Mouse (Mus musculus): ENCODE measurements around the gene Bnip3. TPM values are rescaled to one million over a fixed set of nuclear protein-coding genes. Genes with fewer than 3 reads are reported as not detected.

Gene Bnip3
- polyA plus RNA-seq, 1 experiment = 4.1 TPM

DNA sequence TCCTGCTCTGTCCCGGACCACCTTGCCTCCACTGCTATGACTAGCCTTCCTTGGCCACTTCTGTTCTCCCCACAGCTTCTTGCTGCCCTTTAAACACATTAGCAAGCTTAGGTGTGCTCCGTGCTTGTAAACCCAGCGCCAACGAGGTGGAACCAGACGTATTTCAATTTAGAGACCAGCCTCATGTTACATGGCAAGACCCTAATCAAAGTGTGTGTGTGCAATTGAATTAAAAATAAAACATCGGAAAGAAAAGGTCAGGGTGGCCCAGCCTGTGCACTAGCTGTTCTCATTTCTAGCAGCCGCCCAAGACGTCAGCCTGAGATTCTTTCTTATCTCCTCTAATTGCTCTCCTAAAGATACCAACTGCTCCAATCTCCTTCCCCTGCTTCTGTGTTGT, 64.2 kb downstream of the Bnip3 start:
- TF ChIP-seq CTCF (IDR thresholded peaks at IDR 0.05; ENCODE audit: extremely low read depth, insufficient read length, insufficient replicate concordance, low read depth, low read length) (no peak), POLR2A (IDR thresholded peaks at IDR 0.05; ENCODE audit: low read depth, low read length) (no peak)
- Histone ChIP-seq H3K4me3 (ENCODE audit: low read depth, low read length) (0 out of 2 replicates have a peak overlapping the region, but pooled peaks have one; percentile 3), H3K4me1 (ENCODE audit: control insufficient read depth, insufficient read depth, insufficient read length, low read length) (peaks cover 11% of the 10 kb centered on the region), H3K27me3 (ENCODE audit: control insufficient read depth, insufficient read depth, low read length) (no peaks in the 10 kb centered on the region), H3K27ac (ENCODE audit: insufficient read depth, low read depth, low read length) (peak overlapping the region; percentile 89), H3K36me3 (ENCODE audit: control insufficient read depth, insufficient read depth, low read length) (no peaks in the 10 kb centered on the region)
- WGBS = 18% methylated on average over 8 of the region's 8 CpGs

DNA sequence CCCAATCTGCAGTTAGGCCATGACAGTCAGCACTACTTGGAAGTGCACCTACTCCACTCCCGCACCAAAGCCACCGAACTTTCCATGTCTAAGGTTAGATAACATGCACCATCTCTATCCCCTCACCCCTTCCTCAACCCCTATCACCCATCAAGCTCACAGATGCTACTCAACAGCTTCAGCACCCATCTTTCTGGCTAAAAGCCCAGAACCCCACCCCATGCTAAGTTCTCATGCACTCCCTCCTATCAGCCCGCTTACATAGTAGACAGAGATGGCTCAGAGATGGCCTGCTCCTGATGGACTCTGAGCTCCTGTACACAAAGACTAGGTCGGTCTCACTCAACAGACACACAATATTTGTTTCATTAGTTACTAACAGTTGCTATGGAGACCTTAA, 65.9 kb downstream of the Bnip3 start:
- 82% methylated on average over 4 of the region's 4 CpGs for WGBS
- TF ChIP-seq CTCF (IDR thresholded peaks at IDR 0.05; ENCODE audit: extremely low read depth, insufficient read length, insufficient replicate concordance, low read depth, low read length) (no peak), POLR2A (IDR thresholded peaks at IDR 0.05; ENCODE audit: low read depth, low read length) (no peak)
- H3K4me3 ChIP-seq (ENCODE audit: low read depth, low read length) = no peak overlapping the region

DNA sequence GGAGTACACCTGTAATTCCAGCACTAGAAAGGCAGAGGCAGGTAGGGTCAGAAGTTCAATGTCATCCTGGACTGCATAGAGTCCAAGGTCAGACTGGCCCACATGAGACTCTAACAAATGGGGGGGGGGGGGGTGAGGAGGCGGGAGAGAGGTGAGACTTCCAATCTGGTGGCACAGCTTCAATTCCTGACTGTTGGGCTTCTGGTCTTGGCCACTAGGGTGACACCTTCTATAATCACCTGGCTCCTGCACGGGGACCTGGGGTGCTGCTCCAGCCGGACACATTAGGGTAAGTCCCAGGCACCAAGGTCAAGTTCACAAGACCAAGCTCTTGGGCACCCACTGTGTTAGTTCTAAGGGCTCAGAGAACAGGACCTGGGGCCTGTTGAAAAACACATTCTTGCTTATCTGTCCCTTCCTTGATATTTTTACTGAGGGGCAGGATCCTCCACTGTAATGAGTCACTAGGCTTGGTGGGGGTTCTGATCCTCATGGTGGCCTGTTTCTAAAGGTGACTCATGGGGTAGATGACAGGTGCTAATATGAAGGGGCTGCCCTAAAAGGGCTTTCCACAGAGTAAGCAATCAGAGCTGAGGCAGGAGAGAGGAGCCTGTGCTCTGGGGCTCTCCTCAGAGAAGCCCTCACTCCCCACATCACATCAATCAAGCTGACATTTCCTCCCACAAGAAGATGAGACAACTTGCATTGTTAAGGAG, 67.7 kb downstream of the Bnip3 start:
- H3K4me1 ChIP-seq (ENCODE audit: control insufficient read depth, insufficient read depth, insufficient read length, low read length) = peaks cover 3% of the 10 kb centered on the region
- no peaks in the 10 kb centered on the region for H3K27me3 ChIP-seq (ENCODE audit: control insufficient read depth, insufficient read depth, low read length)
- H3K36me3 ChIP-seq (ENCODE audit: control insufficient read depth, insufficient read depth, low read length) = peaks cover under 1% of the 10 kb centered on the region
- no peak for TF ChIP-seq POLR2A (IDR thresholded peaks at IDR 0.05; ENCODE audit: low read depth, low read length)
- TF ChIP-seq CTCF (IDR thresholded peaks at IDR 0.05; ENCODE audit: extremely low read depth, insufficient read length, insufficient replicate concordance, low read depth, low read length) = no peak
- H3K4me3 ChIP-seq (ENCODE audit: low read depth, low read length) = no peak overlapping the region
- WGBS = 79% methylated on average over 3 of the region's 3 CpGs
- no peak overlapping the region for H3K27ac ChIP-seq (ENCODE audit: insufficient read depth, low read depth, low read length)

More for the DNA sequence above, 65.9 kb downstream of the Bnip3 start:
- Histone ChIP-seq H3K27me3 (ENCODE audit: control insufficient read depth, insufficient read depth, low read length) (no peaks in the 10 kb centered on the region), H3K27ac (ENCODE audit: insufficient read depth, low read depth, low read length) (no peak overlapping the region), H3K36me3 (ENCODE audit: control insufficient read depth, insufficient read depth, low read length) (no peaks in the 10 kb centered on the region), H3K4me1 (ENCODE audit: control insufficient read depth, insufficient read depth, insufficient read length, low read length) (peaks cover 11% of the 10 kb centered on the region)

Other genes with a start within 250 kb of the Bnip3 start
- 7.8 and 19.4 TPM in 2 replicates for gene Ppp2r2d, start 63.4 kb downstream of the Bnip3 start, polyA plus RNA-seq (2012; rRNA removed)
- 14.8 and 27.9 TPM in 2 replicates for gene Mapk1ip1, start 63.2 kb downstream of the Bnip3 start, polyA plus RNA-seq (2012; rRNA removed)
- gene Jakmip3, start 31.2 kb upstream of the Bnip3 start, polyA plus RNA-seq (2012; rRNA removed) = not detected in 2 replicates
- 0.58 and 0.65 TPM in 2 replicates for gene Dpysl4, start 176.5 kb upstream of the Bnip3 start, polyA plus RNA-seq (2012; rRNA removed)

All from small intestine, adult 2 months (tissue).